Mouse (Mus musculus) CH12.LX (cell line): ENCODE data around the gene Insm1. TPM values are rescaled to one million over a fixed set of nuclear protein-coding genes. Genes with fewer than 3 reads are reported as not detected.

Experiments used
- DNase-seq: peaks from one replicate; pipeline ENCODE4 v3.0.0-alpha.2; 2013; ENCODE audit errors: extremely low read depth
- H3K27ac ChIP-seq: 2 replicates; pipeline ENCODE4 v1.5.1; 2012; ENCODE audit warnings: low read depth, mild to moderate bottlenecking, control low read depth, moderate library complexity; ENCODE audit not compliant: insufficient read depth
- H3K27me3 ChIP-seq: replicated peaks from 2 replicates; pipeline ENCODE3; 2012; ENCODE audit warnings: inconsistent platforms
- H3K36me3 ChIP-seq, 2 experiments: replicated peaks in 1 of 2; 2 replicates each; pipeline versions ENCODE3 to v1.6.1; 2012; ENCODE audit warnings: inconsistent platforms in 1 of 2, low read length in 1 of 2, mild to moderate bottlenecking in 1 of 2, mixed read lengths in 1 of 2, moderate library complexity in 1 of 2; ENCODE audit not compliant: control insufficient read depth in 1 of 2, insufficient read depth in 1 of 2
- H3K4me1 ChIP-seq, 2 experiments: 2 replicates each; pipeline ENCODE4 v1.6.1; 2012; ENCODE audit warnings: inconsistent platforms in 1 of 2, moderate library complexity in 1 of 2; ENCODE audit not compliant: insufficient read depth in 2 of 2, control insufficient read depth in 1 of 2
- H3K4me2 ChIP-seq: 2 replicates; pipeline ENCODE4 v1.6.1; 2012; ENCODE audit warnings: low read depth, mild to moderate bottlenecking, control low read depth; ENCODE audit not compliant: poor library complexity, insufficient read depth, severe bottlenecking
- H3K4me3 ChIP-seq, 3 experiments: fragments of 150-350 bp in 1 of 3; sonication (generic) in 1 of 3; replicated peaks in 1 of 3; 2 replicates each; pipeline versions ENCODE3 to v1.5.1; 2011 to 2012; ENCODE audit warnings: low read depth in 2 of 3, low read length in 2 of 3, mild to moderate bottlenecking in 2 of 3, moderate library complexity in 2 of 3, control low read depth in 1 of 3, improper control_type of control experiment in 1 of 3, inconsistent platforms in 1 of 3, mixed read lengths in 1 of 3; ENCODE audit not compliant: poor library complexity in 1 of 3
- H3K79me2 ChIP-seq: replicated peaks from 2 replicates; pipeline ENCODE4 v1.6.1; 2012; ENCODE audit warnings: mild to moderate bottlenecking, moderate library complexity; ENCODE audit not compliant: control insufficient read depth, poor library complexity, insufficient read depth, severe bottlenecking; ENCODE audit errors: extremely low read depth
- H3K9ac ChIP-seq: 2 replicates; pipeline ENCODE4 v1.6.1; 2012; ENCODE audit warnings: low read depth, mild to moderate bottlenecking, control low read depth, moderate library complexity; ENCODE audit not compliant: insufficient read depth
- H3K9me3 ChIP-seq: replicated peaks from 2 replicates; pipeline ENCODE3; 2012; ENCODE audit warnings: low read length, inconsistent platforms, mixed read lengths
- CHD2 ChIP-seq: IDR thresholded peaks from 2 replicates; pipeline ENCODE4 v1.6.1; 2011; ENCODE audit warnings: low read length, improper control_type of control experiment
- CTCF ChIP-seq, 2 experiments: IDR thresholded peaks in 1 of 2; conservative IDR thresholded peaks in 1 of 2; 2 replicates each; pipeline ENCODE4 v1.5.1; 2011 to 2012; ENCODE audit warnings: low read depth in 2 of 2, low read length in 2 of 2, improper control_type of control experiment in 1 of 2, inconsistent platforms in 1 of 2, mild to moderate bottlenecking in 1 of 2, moderate library complexity in 1 of 2
- ELF1 ChIP-seq: IDR thresholded peaks from 2 replicates; pipeline ENCODE4 v1.6.1; 2014; ENCODE audit warnings: low read depth, mild to moderate bottlenecking, inconsistent platforms, low read length, improper control_type of control experiment
- EP300 ChIP-seq: IDR thresholded peaks from 2 replicates; pipeline ENCODE4 v1.6.1; 2011; ENCODE audit warnings: low read length, improper control_type of control experiment
- ETS1 ChIP-seq: conservative IDR thresholded peaks from 2 replicates; pipeline ENCODE4 v1.6.1; 2012; ENCODE audit warnings: low read depth, mild to moderate bottlenecking, inconsistent platforms, low read length, improper control_type of control experiment, moderate library complexity
- MXI1 ChIP-seq: IDR thresholded peaks from 2 replicates; pipeline ENCODE4 v1.6.1; 2011; ENCODE audit warnings: mild to moderate bottlenecking, low read depth, low read length, improper control_type of control experiment
- NELFE ChIP-seq: IDR thresholded peaks from 2 replicates; pipeline ENCODE4 v1.6.1; 2011; ENCODE audit warnings: low read depth, low read length, improper control_type of control experiment
- NRF1 ChIP-seq: IDR thresholded peaks from 2 replicates; pipeline ENCODE4 v1.6.1; 2014; ENCODE audit warnings: low read depth, mild to moderate bottlenecking, inconsistent platforms, low read length, improper control_type of control experiment, moderate library complexity
- POLR2AphosphoS2 ChIP-seq: IDR thresholded peaks from 2 replicates; pipeline ENCODE4 v1.6.1; 2011; ENCODE audit warnings: low read depth, low read length, improper control_type of control experiment
- UBTF ChIP-seq: IDR thresholded peaks from 2 replicates; pipeline ENCODE4 v1.6.1; 2012; ENCODE audit warnings: low read depth, mild to moderate bottlenecking, inconsistent platforms, low read length, improper control_type of control experiment, moderate library complexity
- USF1 ChIP-seq: IDR thresholded peaks from 2 replicates; pipeline ENCODE4 v1.6.1; 2014; ENCODE audit warnings: low read depth, mild to moderate bottlenecking, inconsistent platforms, low read length, improper control_type of control experiment
- ZMIZ1 ChIP-seq: IDR thresholded peaks from 2 replicates; pipeline ENCODE4 v1.6.1; 2012; ENCODE audit warnings: low read depth, mild to moderate bottlenecking, inconsistent platforms, low read length, improper control_type of control experiment
- ZNF384 ChIP-seq: IDR thresholded peaks from 2 replicates; pipeline ENCODE4 v1.6.1; 2012; ENCODE audit warnings: low read depth, low read length, improper control_type of control experiment, inconsistent platforms
- dilution Hi-C: fragments of 300-500 bp; cut with MboI; formaldehyde crosslinking; loops from 2 replicates; pipeline ENCODE4 v1.14.3; 2020; ENCODE audit warnings: low sequenced_read_pairs; ENCODE audit not compliant: extremely low pct_unique_long_range_greater_than_20kb, extremely low pct_ligation_motif_present
- in situ Hi-C: fragments of 300-500 bp; cut with MboI; formaldehyde crosslinking; loops from 3 replicates; pipeline ENCODE4 v1.14.3; 2019; ENCODE audit warnings: low sequenced_read_pairs, low pct_ligation_motif_present, low pct_unique_long_range_greater_than_20kb, mixed read lengths
- polyA plus RNA-seq: library from polyadenylated mRNA; unstranded; fragments of >175 nt; gene quantifications from 2 replicates; pipeline ENCODE4 v1.2.1, GENCODE M21; 2012; ENCODE audit warnings: low read depth; ENCODE audit not compliant: insufficient read length
- total RNA-seq, 2 experiments: library from RNA; depleted of rRNA; stranded (reverse); fragments of 300-350 nt in 1 of 2; fragments of >200 nt in 1 of 2; gene quantifications; 2 replicates each; pipeline ENCODE4 v1.2.3; 2012 to 2014

Gene Insm1
- total and polyA plus RNA-seq, 3 experiments, result not detected

DNA sequence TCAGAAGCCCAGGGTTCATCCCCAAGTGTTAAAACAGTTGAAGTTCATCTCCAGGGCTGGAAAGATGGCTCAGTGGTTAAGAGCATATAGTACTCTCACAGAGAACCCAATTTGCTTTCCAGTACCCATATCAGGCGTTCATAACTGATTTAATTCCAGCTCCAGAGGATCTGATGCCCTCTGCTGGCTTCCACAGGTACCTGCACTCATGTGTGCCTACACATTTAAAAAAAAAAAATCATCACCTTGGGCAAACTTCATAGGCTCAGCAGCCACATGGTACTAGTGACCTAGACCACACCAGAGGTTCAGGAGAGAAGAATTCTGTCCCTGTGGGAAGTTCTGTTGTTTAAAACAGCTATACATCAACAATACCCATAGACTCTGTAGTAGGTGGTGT lies 43.0 kb upstream of the Insm1 start:
- Histone ChIP-seq H3K27me3 (no peaks in the 10 kb centered on the region), H3K79me2 (no peaks in the 10 kb centered on the region), H3K27ac (no peak overlapping the region), H3K9me3 (peaks cover 7% of the 10 kb centered on the region), H3K9ac (no peak overlapping the region), H3K36me3 (no peaks in the 10 kb centered on the region), H3K4me3 (no peak overlapping the region), H3K4me1 (no peaks in the 10 kb centered on the region), H3K4me2 (no peak overlapping the region)
- DNase-seq, result no peak
- in situ Hi-C loops, result no loop called here
- TF ChIP-seq ZMIZ1 (no peak), ZNF384 (peak; percentile 47; the same call in 1 of the 2 replicates), CTCF (conservative IDR thresholded peaks at IDR 0.05 in 1 of 2, IDR thresholded peaks at IDR 0.05 in 1 of 2; ENCODE audit: low read depth in 2 of 2, low read length in 2 of 2) (peak in 1 of 2 experiments; percentile 21; a peak in 2 of 4 replicates)
- dilution Hi-C loops, result no loop called here

DNA sequence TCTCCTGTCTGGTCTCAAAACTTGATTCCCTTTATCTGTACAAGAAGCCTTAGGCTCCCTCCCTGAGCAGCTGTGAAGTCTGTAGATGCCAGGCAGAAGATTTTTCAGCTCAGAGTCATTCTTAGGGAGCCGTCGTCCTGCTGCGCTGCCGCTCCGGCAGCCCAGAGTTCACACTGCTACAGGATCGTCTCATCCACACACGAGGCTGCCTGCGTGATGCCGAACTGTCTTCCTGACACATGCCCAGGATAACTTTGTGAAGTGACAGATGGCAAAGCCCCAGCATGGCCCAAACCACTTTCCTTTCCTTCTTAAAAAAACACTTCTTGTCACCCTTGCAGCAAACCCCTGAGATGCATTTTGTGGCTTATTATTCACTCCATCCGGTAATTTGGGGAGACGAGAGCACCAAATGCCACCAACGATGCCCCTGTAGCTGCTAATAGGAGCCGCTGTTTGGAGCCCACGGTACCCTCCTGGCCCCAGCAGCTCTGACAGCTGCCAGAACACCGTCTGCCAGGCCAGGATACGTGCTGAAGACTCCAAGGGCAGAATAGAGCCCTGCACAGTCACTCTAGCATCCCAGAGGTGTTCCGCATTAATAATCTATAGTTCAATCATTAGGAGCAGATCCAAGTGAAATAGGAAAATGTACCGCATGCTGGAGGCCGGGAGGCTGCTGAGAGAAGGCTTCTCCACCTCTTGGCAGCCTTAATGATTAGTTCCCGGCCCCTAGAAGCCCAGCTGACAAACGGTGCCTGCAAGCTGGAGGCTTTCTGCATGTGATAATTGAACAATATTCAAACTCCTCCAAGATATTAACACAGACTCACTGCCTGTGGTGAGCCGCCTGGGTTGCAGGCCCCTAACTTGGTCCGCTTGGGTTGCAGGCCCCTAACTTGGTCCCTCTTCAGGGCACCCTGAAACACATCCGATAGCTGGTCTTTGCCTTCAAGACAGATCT lies 37.6 kb upstream of the Insm1 start:
- in situ Hi-C loops, result no loop called here
- DNase-seq, result no peak

DNA sequence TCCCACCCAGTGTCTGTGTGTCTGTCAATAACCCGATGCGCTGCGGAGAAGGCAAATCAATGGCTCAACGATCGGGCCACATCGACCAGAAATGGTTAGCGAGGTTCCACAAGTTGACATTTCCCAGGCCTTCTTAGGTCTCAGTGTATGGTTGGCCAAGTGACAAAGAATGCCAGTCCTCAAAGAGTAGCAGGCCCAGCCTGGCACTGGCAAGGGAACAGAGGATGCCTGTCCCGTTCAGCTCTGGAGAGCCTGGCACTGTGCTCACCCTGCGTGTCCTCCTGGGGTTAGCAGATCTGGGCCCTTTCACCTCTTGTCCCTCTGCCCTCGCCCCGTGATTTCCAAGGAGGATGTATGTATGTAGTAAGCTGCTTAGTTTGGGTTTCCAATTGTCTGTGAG lies 25.6 kb upstream of the Insm1 start:
- H3K4me3 ChIP-seq, result no peak overlapping the region
- no peak overlapping the region for H3K4me2 ChIP-seq
- H3K36me3 ChIP-seq, result no peaks in the 10 kb centered on the region
- TF ChIP-seq POLR2AphosphoS2 (no peak), EP300 (no peak), ZMIZ1 (no peak), ELF1 (no peak), ETS1 (no peak), CHD2 (no peak), UBTF (no peak)
- DNase-seq, result no peak
- dilution Hi-C loops (no loop called here), in situ Hi-C loops (no loop called here)
- no peaks in the 10 kb centered on the region for H3K79me2 ChIP-seq
- H3K9me3 ChIP-seq, result no peaks in the 10 kb centered on the region
- peaks cover 0 to 8% of the 10 kb centered on the region in 2 experiments; a peak in 2 of 4 replicates for H3K4me1 ChIP-seq
- no peak overlapping the region for H3K9ac ChIP-seq
- no peak overlapping the region for H3K27ac ChIP-seq
- peaks cover under 1% of the 10 kb centered on the region for H3K27me3 ChIP-seq

More for the DNA sequence above, 37.6 kb upstream of the Insm1 start:
- no peak overlapping the region for H3K27ac ChIP-seq
- no peak overlapping the region for H3K4me3 ChIP-seq
- no peaks in the 10 kb centered on the region for H3K4me1 ChIP-seq
- dilution Hi-C loops, result no loop called here
- H3K79me2 ChIP-seq, result no peaks in the 10 kb centered on the region
- no peaks in the 10 kb centered on the region for H3K27me3 ChIP-seq
- no peak overlapping the region for H3K9ac ChIP-seq
- no peak for TF ChIP-seq NRF1
- no peak for TF ChIP-seq NELFE
- no peak for TF ChIP-seq USF1
- TF ChIP-seq MXI1, result no peak
- no peak for TF ChIP-seq CTCF (conservative IDR thresholded peaks at IDR 0.05 in 1 of 2, IDR thresholded peaks at IDR 0.05 in 1 of 2; ENCODE audit: low read depth in 2 of 2, low read length in 2 of 2)
- no peak overlapping the region for H3K4me2 ChIP-seq
- H3K9me3 ChIP-seq, result peaks cover 1% of the 10 kb centered on the region
- no peaks in the 10 kb centered on the region for H3K36me3 ChIP-seq
